Mouse (Mus musculus) testis, adult 2 months (tissue): ENCODE results near the gene Lancl3.

ENCODE experiments used
- CTCF ChIP-seq: fragments of 200-500 bp; IDR thresholded peaks from 2 replicates; pipeline ENCODE4 v1.5.1; 2012; ENCODE audit warnings: low read depth, mild to moderate bottlenecking, inconsistent platforms, low read length, moderate library complexity; ENCODE audit not compliant: control insufficient read depth, insufficient read depth, insufficient replicate concordance
- POLR2A ChIP-seq: fragments of 200-500 bp; IDR thresholded peaks from 2 replicates; pipeline ENCODE4 v1.6.1; 2012; ENCODE audit warnings: low read depth, mild to moderate bottlenecking, inconsistent platforms, low read length, moderate library complexity; ENCODE audit not compliant: control insufficient read depth

DNA sequence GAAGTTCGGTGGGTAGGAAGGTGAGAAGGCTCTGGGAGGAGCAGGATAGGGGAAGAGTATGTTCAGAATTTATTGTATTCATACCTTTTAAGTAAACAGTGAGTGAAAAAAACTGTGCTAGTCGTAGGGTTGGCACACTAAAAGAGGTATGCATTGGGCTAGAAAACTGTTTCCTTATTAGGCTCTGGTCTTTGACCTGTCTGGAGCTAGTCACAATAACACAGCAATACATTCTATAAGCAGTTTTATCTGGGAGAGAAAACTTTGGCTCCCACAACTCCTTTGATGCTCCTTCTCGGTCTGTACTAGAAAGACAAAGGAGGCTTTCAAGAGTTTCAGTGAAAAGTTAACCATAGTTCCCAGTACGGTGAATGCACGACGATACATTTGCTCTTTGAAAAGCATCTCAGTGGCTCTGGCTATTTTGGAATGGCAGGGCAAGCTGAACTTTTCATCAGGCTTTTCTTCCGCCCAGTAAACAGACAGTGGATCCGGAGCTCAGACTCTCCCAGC lies 72.3 kb downstream of the Lancl3 start:
- no peak for TF ChIP-seq CTCF
- TF ChIP-seq POLR2A = no peak
